Mouse (Mus musculus) MN1 (cell line): ENCODE results near the gene Clec9a.

Source experiments
- DNase-seq: peaks from one replicate; pipeline ENCODE4 v3.0.0-alpha.2; 2016; ENCODE audit warnings: low spot score

Clec9a gene

DNA sequence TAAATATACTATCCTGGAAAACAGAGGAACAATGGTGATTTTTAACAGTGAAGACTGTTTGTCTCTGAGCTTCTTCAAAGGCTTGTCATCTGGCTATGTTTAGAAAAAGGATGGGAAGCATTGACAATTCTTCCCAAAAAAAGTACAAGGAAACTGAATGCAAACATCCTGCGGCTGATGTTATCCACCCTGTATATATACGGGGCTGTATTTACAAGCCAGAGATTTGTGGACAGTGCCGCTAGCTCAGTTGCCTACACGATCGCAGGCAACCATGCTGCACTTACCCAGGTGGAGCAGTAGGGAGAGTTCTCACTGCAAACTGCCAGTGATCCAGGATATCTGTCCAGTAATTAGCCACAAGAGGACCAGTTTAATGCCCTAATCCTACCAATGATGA lies 16.6 kb downstream of the Clec9a start:
- no peak for DNase-seq

DNA sequence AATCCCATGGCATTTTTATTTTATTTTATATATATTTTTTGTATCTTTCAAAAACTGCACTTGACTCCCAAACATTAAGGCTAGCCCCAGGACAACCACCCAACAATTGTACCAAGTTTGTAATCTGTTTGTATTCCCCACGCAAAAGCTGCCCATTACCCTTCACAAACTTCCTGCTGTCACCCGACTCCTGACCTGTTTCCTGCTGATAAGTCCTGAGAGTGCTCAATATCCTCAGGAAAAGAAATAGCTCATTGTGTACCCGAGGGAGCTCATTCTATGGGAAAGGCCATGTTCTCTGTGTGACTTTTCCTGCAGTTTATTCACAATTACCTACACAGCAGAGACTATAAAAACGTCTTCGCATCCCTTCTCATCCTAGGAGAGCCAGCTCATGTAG lies 17.1 kb downstream of the Clec9a start:
- DNase-seq = no peak

DNA sequence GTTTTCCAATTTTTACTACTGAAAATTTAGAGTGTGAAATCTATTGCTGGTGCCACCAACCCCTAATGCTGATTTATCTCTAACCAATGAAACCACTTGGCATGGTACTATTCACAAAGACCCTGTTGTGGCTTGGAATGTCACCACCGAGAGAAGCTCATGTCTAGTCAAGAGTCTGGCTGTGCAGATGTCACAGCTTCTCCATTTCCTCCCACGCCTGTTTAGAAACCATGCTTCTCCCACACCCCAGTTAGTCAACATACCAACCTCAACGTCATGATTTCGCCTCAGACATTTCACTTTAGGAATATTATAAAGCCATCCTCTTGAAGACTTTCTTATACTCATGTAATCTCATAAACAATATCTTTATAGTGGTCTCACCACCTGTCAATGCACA lies 18.6 kb downstream of the Clec9a start:
- no peak for DNase-seq

DNA sequence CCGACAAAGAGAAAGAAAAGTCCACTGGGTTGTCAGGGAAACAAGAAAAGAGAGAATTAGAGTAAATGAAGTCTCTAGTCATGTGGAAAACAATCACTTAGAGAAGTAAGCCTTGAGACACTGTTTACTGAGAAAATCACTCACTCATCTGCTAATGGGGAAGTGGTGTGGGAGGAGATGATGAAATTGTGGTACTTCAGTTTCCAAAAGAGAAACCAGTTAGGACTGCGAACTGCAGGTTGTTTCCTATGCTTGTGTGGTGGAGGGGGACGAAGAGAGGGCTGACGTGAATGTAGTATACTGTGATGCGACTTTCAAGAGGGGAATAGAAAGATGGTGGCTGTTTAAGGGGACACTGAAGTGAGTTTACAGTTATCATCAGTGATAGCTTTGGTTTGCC lies 25.6 kb downstream of the Clec9a start:
- DNase-seq = no peak

DNA sequence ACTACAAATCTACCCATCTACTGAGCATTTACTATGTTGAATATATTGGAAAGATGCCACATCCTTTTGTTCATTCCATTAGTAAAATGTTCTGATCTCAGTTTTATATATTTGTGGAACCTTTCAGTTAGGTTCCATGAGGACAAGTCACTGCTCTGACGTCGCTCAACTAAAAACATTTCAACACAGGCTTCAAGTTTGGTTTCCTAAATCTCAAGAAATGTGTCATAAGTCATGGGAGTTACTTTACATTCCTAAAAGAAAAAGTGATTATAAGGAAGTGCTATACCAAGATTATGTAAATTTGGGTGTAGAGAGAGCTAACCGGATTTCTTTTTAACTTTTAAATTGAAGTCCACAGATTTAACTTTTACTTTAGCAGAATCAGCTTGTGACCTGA lies 27.4 kb downstream of the Clec9a start:
- no peak for DNase-seq

DNA sequence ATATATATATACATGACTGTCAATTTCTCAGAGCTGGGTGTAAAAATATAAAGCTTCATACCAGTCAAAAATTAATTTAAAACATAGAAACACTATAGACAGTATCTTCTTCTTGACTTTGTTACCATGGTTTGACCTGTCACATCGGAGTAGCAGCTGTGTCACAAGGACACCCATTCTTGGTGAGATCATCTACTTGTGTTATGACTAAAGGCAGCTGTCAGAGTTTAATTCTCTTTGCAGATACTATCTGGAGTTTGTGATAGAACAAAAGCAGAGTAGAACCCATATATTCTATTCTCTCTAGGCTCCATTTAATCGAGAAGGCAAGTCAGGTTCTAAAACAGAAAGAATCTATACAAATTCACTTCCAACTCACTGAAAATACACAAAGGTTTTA lies 29.4 kb downstream of the Clec9a start:
- no peak for DNase-seq

DNA sequence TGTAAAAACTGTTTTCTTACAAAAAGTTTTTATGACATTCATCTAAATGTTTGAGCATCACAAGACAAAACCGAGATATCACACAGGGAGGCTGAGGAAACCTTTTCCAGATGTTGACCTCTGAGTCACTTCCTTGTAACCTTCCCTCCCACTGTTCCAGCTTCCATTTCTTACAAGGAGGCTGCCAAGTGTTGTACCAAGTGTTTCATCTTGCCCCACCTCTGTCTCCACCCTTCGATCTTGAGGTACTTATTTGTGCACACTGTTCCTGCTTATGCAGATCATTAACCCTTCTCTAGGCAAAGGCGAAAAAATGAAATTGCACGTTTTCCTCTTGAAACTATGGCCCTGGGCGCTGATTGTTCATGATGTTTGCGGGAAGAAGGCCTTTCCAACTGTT lies 41.1 kb downstream of the Clec9a start:
- DNase-seq = no peak

DNA sequence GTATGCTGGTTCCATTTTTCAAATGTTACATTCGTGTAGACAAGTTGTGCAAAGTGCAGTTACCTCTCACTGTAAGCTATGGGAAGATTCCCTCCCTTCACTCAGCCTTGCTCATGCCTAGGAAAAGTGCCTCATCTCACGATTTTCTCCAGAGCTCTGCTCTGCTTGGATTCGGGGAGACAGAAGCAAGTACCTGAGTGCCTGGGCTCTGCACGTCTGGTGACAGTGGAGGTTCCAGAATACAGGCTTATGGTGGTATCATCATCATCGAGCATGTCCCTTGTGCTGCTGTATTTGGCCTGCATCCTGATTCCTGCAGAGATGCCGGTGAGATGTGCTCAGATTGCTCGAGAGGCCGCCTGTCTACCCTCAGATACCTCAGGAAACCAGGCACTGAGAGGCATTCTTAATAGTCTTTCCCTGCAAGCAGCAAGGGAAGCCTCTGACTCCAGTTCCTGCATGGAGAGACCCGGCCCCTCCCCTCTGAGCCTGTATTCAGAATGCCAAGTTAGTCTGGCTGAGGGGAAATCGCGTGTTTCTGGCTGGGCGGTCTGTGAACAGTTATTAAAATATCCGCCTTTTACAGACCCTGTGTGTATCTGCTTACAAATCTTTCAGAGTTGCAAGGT lies 42.9 kb downstream of the Clec9a start, which contains the start of gene Clec1a:
Gene Clec1a, minus strand, starts transcription at position 590 of the 629 bp plus-strand sequence.
- DNase-seq = no peak

DNA sequence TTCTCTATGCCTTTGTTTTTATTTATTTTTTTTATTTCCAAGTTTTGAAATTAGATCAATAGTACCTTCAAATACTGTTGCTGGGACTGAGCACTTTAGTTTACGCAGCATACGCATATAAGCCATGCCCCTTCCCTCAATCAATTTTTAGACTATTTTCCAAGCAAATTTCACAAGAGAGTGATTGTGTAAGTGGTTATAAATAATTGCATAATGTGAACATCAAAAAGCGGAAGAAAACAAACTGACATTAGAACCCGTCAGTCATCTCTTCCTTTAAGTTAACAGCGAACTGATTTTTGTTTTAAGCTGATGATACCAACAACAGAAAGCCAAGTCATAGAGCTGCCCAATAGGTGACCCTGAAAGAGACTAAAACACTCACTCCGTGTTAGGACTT lies 62.7 kb downstream of the Clec9a start:
- DNase-seq = no peak

DNA sequence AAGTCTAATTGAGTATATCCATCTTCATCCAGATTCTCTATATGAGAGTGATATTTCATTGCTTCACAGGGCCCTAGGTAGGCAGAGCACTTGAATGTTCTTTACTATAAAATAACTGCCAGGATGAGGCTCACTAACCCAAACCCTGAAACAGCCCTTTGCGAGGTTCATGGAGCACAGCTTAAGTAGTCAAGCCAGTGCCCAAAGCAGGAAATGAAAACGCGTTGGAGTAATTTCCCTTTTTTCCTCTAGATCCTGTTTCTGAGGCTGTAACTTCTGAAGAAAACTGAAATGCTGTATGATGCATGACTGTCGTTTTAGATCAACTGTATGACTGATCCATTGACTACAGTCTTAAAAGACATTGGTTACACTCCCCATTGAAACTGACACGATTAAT lies 64.0 kb downstream of the Clec9a start:
- no peak for DNase-seq
